Mouse (Mus musculus) left cerebral cortex, adult 8-10 months (tissue): ENCODE results near the gene Gabarapl2. TPM values are rescaled to one million over a fixed set of nuclear protein-coding genes. Genes with fewer than 3 reads are reported as not detected.
A peak's percentile ranks its signal among the peaks of the same experiment; 100 is the strongest.

Experiments used
- DNase-seq, 2 experiments: peaks; one replicate each; pipeline ENCODE4 v3.0.0; 2022; ENCODE audit warnings: low spot score in 2 of 2
- total RNA-seq, 4 experiments: library from RNA; stranded (reverse); gene quantifications; 2 replicates each; pipeline ENCODE4 v1.2.4; 2022

Gene Gabarapl2
- 100 to 1,000 TPM; 211 to 236 (median 227) TPM for total RNA-seq

DNA sequence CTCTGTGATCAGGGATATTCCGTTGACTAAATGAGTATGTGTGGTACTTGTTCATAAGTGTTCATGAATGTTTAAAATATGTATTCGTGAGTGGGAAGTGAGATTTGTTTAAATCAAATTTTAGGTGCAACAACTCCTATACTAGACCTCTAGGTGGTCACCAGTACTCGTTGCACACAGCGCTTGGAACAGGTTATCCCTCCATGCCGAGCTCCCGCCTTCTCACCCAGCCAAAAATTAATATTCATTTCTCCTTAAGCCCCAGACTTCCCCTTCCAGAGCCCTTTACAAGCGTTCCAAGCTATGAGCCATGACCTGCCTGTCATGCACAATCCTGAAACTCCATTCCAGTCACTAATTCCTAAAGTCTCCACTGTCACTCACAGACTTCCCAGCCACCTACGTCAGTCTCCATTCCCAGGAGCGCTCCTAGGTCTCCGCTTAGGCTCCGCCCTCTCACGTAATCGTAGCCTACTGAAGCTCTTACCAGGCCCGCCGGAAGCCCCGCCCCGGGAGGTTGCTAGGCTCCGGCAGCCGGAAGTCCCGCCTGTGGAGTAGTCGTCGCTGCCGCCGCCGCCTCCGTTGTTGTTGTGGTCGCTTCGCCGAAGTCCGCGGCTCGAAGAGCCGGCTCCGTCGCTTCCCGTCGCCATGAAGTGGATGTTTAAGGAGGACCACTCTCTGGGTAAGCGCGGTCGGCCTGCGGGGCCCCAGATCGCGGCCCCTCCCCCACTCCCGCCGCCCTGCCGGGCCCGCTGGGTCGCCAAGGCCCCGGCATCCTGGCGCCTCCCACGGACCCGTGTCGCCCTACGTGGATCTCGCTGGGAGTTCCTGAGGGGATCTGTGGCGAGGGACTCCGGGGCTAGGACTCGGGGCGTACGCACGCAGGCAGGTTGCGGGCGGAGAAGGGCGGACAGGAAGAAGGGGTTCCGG is at the start of gene Gabarapl2:
Gabarapl2 (plus strand) TSS at position 533 of the 930 bp plus-strand sequence.
- peak; percentile 83 to 98 for DNase-seq

DNA sequence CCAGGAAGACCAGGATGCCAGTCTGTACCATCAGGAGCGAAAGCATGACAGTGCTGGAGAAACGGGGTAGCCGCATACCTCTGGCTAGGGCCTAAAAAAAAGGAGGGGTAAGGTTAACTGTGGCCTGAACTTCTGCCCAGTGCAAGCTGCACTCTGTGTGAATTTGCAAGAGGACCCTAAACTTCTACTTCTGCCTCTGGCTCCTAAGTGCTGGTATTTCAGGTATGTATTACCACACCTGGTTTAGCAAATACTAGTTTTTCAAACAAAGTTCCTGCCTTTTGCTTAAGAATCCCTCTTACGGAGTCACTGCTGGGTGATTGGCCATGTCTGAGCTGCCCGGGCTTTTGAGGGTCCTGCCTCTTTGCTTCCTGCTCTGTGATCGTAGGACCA is 49.6 kb upstream of the Gabarapl2 start:
- DNase-seq: no peak

DNA sequence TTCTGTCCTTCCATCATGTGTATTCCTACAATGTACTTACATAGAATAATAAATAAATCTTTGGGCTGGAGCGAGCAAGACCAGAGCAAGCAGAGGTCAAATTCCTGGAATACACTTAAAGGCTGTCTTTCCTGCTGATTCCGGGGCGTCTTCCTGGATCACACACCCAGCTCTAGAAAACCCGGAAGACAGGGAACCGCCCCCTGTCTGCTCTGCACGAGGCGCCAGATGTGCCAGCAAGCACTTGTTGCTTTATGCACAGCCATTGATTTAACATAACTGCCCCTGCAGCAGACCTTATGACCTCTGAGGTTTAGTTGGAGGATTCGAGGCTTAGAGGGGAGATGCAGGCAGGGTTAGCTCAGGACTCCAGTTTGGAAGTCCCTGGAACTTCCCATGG is 48.5 kb upstream of the Gabarapl2 start:
- DNase-seq: no peak

DNA sequence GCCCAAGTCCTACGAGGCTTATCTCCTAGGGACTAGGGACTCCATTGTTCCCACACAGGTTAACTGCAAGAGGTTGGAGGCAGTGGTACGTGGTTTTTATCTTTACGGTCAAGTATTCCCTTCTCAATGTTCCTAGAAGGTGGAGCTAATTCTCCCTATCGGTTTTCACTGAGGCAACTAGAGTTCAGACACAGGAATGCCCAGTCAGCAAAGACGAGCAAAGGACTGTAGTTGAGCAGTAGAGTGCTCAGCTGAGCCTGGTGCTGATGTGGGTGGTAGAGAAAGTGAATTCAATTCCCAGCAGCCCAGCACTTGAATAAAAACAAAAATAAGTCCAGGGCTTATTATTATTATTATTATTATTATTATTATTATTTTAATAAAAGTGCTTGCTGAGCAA is 47.9 kb upstream of the Gabarapl2 start:
- no peak for DNase-seq

DNA sequence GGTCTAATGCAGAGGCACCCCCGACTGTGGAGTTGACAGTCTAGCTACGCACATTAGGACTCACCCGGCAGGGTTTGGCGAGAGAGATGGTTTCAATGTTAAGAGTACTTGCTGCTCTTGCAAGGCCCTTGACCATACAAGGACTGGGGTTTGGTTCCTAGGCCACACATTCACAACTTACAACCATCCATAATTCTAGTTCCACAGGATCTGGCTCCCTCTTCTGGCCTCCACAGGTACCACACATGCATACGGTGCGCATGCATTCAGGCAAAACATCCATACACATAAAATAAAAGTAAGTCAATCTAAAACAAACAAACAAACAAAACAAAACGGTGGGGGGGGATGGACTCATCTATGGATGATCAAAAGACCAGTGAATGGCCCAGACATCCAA is 45.5 kb upstream of the Gabarapl2 start:
- DNase-seq: no peak

DNA sequence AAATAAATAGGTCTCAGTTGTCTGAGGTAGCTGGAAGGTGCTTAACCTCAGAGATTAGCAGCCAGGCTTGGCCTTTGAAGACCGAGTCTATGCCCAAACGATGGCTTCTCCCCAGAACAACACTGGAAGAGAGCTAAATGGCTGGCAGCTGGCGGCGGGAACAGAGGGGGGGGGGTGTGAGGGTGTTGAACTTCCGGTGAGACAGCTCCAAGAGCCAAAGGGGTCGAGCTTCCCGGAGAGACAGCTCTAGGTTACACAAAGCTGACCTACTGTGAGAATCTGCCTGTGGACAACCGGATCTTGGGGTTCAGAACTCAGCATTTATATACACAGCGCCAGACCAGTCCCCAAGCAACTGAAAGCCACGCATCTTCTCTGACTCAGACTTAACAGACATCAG is 41.9 kb upstream of the Gabarapl2 start:
- DNase-seq: no peak

DNA sequence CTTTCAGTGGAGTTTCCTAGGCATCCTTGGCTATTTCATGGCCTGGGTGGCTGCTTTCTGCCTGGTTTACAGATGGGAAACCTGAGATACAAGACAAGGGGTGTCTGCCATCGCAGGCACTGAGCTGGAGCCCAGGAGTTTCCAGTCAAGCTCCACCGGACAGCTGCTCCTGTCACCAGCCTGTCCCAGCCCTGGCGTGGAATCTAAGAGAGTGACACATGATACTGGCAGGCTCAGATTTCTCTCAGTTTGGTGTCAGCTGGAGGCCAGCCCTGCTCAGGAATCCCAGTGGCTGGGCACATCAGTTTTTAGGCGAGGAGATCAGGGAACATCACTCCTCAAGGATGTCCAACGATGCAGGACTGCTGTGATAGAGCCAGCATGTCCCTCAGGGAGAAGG is 38.4 kb upstream of the Gabarapl2 start:
- DNase-seq: no peak

DNA sequence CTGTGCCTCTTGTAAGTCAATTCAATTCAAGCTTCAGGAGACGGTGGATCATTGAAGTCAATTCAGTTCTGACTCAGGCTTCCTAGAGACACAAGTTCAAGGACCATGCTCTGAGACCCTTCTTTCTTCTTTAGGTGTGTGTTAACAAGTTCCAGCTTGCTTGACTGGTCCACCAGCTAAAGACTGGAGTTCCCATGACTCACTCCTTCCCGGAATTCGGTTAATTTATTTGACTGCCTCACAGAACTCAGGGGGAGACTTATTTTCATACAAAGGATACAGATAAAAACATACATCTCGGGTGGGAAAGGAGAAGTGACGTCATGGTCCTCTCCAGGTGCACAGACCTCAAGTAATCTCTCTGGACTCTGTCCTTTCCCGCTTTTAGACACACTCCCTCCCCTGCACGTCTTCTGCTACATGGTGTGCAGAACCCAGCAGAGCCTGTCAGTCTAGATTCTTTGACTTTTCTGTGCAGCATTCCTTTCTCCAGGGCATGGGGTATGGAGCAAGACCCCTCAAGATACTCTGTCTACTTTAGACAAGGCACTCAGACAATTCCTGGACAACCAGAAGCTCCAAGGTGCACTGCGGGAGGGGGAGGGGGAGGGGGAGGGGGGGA is 34.9 kb upstream of the Gabarapl2 start:
- DNase-seq: no peak

DNA sequence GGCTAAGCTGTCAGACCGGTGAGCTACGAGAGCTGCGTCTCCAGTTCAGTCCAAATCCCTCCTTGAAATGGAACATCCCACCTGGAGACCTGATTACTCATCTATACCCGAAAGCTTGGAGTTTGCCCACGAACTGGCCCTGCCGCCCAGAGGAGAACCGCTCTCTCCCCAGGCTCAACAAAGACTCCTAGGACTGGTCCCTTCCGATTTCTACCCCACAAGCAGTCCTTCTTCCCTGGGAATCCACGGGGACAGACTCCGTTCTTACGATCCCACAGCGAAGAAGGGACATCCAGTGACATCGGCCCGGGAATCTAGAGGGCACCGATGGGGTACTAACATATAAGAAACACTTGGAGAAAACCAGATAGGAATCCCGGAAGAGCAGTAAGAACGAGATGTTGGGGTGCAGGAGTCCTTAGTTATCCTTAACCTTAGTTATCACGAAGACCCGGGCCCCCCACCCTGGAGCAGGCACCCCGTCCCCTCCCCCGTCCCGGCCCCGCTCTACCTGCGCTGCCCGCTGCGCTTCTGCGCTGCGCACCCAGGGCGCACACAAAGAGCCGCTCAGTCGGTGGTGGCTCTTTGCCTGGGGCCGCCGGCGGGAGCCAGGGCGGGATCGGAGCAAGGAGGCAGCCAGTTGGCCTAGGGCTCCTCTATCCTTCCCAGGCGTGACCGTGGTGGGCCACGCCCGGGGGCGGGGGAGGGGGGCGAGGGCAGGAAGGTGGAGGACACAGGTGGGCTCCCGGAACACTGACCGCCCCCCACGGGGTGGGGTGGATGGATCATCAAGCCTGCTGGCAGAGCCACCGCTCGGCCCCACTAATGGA is 30.7 kb upstream of the Gabarapl2 start, which contains the start of gene Chst5:
Chst5 (minus strand) TSS at position 827 of the 830 bp plus-strand sequence.
- no peak for DNase-seq

DNA sequence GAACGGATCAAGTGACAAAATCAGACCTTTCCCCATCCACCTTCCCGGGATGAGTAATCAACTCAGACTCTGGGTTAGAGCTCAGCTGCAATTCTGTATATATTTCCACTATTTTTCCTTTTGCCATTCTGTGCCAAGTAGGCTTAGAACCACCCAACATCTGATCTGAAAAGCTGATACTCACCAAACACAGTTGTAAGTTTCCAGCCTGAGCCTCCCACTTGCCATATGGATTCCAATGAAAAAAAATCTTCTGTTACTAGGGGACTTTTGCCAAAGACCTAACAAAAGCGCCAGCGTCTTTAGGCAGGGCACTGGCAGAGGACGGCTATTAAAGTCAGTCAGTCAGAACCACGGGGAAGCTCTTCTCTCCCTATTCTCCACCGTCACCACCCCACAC is 28.9 kb upstream of the Gabarapl2 start:
- peak in 1 of 2 experiments; percentile 44 for DNase-seq

DNA sequence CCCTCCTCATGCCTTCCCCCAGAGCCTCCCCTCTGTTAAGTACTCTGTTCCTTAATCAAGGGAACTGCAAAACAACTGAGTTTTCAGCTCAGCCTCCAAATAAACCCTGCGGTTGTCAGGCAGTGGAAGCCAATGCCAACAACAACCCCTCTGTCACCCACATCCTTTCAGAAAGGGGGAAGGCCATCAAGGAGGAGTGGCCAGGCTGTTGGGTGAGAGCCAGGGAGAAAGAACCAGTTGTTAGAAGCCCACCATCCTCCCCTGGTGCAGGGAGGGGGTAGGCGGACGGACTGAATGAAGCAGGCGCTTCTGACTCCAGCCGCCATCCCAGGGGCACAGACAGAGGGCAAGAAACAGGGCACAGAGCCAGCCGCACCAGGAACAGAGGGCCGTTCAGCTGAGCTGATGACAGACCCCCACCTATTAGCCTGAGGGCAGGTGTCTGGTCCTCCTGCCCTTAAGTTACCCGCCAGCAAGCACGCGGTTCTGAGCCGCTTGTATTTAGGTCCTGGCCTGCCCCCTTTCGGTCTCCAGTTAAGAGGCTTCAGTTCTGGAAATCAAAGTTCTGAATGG is 27.6 kb upstream of the Gabarapl2 start:
- DNase-seq: peak in 1 of 2 experiments; percentile 36

DNA sequence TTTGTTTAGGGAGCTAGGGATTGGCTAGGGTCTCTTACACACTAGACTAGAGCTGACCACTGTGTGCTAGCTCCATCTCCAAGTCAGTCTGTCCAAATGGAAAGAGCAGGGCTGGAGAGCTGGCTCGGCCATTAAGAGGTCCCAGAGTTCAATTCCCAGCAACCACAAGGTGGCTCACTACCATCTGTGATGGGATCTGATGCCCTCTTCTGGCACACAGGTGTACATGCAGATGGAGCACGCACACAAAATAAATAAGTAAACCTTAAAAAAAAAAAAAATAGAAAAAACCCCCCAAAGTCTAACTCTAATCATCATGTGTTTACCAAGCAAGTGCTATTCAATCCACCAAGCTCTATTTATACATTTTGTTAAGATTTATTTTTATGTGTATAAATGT is 20.8 kb upstream of the Gabarapl2 start:
- no peak for DNase-seq

DNA sequence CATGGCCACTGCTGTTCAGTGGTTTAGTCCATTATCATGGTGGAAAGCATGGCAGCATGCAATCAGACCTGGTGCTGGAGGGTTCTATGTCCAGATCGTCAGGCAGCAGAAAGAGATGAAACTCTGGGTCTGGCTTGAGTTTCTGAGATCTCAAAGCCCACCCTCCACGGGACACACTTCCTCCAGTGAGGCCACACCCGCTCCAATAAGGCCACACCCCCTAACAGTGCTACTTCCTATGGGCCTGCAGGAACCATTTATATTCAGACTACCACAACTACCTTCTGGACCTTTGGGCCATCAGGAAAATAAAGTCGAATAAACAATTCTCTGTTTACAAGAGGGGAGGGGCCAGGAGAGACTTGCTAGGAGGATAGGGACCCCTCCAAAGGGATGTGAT is 19.5 kb upstream of the Gabarapl2 start:
- no peak for DNase-seq

DNA sequence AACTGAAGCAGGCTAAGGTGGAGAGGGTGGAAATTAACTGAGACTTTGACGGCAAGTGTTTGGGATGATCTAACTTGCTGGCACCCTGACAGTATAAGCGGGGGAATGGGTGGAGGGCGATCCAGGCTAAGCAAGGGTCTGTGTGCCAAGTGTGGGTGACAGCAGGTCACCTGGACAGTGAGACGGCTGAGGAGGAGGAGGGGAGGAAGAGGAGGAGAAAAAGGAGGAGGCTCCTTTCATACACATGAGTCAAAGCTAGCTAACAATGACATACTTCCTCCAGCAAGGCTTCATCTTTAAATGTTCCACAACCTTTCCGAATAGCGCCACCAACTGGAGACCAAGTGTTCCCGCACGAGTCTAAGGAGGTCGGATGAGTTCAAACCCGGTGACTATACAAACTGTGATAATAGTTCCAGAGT is 17.1 kb upstream of the Gabarapl2 start:
- DNase-seq: no peak

DNA sequence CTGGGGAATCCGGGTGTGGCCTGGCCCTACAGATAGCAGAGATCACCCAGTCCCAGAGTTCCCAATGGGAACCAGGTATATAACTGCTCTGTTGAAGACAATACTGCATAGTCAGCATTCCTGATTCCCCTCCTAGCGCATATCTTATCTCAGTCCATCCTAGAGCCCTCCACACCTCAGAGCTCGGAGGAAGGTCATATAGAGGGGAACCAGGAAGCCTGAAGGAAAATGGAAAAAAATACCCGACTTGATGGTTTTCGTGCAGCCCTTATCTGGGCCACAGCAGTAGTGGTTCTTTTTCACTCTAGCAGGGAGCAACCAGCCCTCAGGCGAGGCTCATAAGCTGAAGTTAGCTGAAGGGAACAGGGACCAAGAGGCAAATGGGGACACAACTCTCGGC is 15.5 kb upstream of the Gabarapl2 start:
- no peak for DNase-seq

DNA sequence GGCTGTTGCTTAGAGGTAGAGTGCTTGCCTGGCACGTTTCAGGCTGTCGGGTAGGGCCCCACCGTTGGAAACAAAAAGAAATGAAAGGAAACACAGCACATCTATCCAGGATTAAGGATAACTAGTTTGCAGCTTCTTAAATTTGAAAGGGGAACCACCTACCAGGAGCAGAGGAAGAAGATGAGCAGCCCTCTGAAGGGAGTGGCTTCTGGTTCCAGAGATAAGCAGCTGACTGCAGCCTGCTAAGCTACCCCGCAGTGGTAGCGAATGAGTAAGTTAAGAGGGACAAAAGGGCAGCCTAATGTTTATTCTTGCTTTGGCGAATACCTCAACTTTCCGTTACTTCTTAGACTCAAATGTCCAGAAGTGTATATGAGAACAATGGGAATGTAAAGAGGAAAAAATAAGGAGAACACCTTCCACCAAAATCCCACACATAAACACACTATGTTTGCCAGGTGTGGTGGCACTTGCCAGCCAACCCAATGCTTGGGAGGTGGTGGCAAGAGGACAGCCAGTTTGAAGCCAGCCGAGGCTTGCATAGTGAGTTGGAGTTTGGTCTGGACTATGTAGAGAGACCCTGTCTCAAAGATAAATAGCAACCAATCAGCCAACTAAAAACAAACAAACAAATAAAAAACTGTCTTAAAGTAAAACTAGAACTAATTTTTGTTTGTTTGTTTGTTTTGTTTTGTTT is 10.7 kb upstream of the Gabarapl2 start:
- no peak for DNase-seq

DNA sequence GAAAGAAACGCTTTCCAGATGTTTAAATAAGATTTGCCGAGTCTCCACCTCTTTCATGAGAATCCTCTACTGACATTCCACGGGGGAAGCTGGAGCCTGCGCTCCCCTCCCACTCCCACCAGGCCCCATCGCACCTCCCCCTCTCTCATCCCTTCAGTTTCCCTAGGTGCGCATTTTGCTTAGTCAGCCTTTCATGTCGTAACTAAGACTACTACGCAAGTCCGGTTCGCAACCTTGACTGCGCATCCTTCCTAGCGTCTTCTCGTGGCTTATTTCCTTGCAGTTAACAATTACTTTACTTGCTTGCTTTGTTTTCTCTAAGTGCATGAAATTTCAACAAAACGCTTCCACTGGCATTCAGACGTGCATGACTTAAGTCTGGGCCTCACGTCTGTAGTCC is 8.8 kb upstream of the Gabarapl2 start:
- DNase-seq: no peak

DNA sequence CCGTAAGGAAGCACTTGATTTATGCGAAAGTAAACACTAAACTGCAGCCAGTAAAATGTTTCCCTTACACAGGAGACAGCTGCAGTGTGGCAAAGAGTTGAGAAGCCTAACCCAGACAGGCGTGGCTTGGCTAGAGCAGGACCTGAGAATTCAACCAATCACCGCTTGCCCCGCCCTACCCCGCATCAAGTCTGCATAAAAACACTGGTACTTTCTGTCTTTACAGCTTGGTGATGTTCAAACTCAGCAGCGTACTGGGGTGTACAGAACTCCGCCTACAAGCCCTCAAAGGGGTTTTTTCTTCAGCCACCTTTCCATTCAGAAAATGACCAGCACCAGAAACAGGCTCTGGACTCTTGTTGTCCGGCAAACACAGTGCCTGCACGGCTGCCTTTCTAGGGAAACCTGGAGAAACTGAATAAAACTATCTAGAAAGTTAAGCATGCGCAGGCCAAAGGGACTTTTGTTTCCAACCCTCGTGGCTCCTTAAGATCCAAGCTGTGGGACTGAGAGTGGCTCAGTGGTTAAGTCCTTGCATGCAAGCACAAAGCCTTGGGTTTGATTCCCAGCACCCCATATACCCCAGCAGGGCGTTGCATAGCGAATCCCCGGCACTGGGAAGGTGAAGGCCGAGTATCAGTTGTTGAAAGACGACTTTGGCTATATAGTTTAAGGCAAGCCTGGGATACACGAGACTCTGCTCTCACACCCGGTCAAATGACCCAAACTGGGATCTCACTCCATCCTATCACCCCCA is 7.7 kb upstream of the Gabarapl2 start:
- DNase-seq: peak in 1 of 2 experiments; percentile 28

DNA sequence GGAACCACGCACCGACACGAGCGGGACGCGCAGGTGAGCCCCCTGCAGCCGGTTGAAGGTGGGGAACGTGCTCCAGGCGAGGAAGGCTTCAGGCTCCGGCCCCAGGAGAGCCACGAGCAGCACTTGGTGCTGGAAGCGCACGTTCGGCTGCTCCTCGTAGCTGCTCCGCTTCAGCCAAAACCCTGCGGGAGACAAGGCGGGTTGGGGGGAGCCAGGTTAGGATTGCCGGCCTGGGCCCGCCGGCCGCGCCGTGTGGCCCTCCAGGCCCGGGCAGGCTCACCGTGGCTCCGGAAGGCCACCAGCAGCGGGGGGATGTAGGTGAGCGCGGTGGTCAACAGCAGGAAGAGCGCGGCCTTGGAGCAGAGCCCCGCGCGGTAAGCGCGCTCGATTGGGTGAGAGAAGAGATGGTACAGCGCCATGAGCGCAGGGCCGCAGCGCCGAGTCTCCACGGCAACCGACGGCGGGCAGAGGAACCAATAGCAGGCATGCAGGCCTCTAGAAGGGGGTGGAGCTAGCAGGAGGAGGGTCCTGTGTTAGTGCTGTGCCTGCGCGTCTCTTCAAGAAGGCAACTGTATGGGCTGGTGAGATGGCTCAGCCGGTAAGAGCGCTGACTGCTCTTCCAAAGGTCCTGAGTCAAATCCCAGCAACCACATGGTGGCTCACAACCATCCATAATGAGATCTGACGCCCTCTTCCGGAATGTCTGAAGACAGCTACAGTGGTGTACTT is 7.0 kb upstream of the Gabarapl2 start, which contains the start of gene Tmem231:
Tmem231 (minus strand) TSS at position 534 of the 729 bp plus-strand sequence.
- peak; percentile 71 to 92 for DNase-seq
